ENCODE assay signal across 7 mouse cellular contexts in the genomic region with DNA sequence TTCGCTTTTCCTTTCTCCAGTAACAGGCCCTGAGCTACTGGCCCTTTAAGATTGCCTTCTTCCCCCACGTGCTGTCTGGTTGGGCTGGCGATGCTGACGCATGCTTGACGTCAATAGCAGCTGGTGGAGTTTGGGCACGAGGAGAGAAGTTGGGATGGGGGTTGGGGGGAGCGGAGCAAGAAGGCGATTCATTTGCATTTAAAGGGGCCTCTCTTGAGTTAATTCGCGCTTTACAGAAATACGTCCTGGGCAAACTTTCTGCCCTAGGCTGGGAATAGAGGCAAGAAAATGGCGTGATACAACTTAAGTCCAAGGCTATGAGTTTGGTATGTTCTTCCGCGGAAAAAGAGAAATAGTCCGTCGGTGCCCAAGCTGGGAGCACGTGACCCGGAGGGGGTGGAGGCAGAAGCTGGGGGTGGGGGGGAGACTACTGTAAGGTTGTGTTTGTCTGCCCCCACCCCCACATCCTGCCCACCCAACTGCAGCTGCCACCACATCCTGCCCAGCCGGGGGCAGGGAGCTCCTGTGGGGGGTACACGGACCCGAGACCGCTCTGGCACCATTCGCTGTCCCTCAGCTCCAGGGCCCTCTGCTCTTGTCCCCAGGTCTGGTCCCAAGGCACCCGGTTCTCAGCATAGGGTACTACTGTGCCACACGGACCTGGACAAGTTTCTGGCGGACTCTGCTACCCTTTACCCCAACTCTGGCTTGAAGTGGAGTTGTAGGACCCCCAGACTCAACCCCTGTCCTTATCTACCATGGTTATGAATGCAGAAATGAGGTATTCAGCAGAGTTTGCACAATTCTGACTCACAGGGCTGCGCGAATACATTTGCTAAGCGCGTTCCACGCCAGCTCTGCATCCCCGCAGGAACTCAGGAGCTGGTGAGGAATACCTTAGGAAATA. TPM values are rescaled to one million over a fixed set of nuclear protein-coding genes. Genes with fewer than 3 reads are reported as not detected.
A peak's percentile ranks its signal among the peaks of the same experiment; 100 is the strongest.
DNase-seq lines count a peak whose midpoint lies in the region; ATAC-seq and TF ChIP-seq lines count a peak whose summit lies in the region.

No protein-coding gene starts in this region.

- no peaks in the 10 kb centered on the region for H3K9me3 ChIP-seq in embryonic facial prominence, embryonic 12.5 days
- no peaks in the 10 kb centered on the region for H3K9me3 ChIP-seq in limb, embryonic 12.5 days
- H3K9me3 ChIP-seq in midbrain, embryonic 15.5 days, result no peaks in the 10 kb centered on the region

- peak; percentile 96 for DNase-seq in adrenal gland, postnatal 14 days
- peak; percentile 97 to 98 for DNase-seq in heart, adult 18-20 months
- DNase-seq in kidney, adult 2 months, result peak; percentile 98
- peak; percentile 91 to 97 for DNase-seq in spleen, adult 2 months (ENCODE audit: low read depth in 1 of 2, low spot score in 2 of 2)

- under 1% methylated on average over 32 of the region's 32 CpGs for WGBS in embryonic facial prominence, embryonic 12.5 days
- WGBS in kidney, adult 2 months, result under 1% methylated on average over 32 of the region's 32 CpGs
- WGBS in limb, embryonic 12.5 days, result under 1% methylated on average over 32 of the region's 32 CpGs
- WGBS in midbrain, embryonic 15.5 days, result under 1% methylated on average over 32 of the region's 32 CpGs
- under 1% methylated on average over 32 of the region's 32 CpGs for WGBS in spleen, adult 2 months

- H3K4me2 ChIP-seq in embryonic facial prominence, embryonic 12.5 days (replicated peaks), result peak overlapping the region; percentile 90
- H3K4me2 ChIP-seq in limb, embryonic 12.5 days, result peak overlapping the region; percentile 94
- H3K4me2 ChIP-seq in midbrain, embryonic 15.5 days, result peak overlapping the region; percentile 88

- no peaks in the 10 kb centered on the region for H3K36me3 ChIP-seq in embryonic facial prominence, embryonic 12.5 days
- H3K36me3 ChIP-seq in kidney, adult 2 months (ENCODE audit: control insufficient read depth, insufficient read depth, low read length), result no peaks in the 10 kb centered on the region
- H3K36me3 ChIP-seq in limb, embryonic 12.5 days, result no peaks in the 10 kb centered on the region
- no peaks in the 10 kb centered on the region for H3K36me3 ChIP-seq in midbrain, embryonic 15.5 days (replicated peaks)
- H3K36me3 ChIP-seq in spleen, adult 2 months (ENCODE audit: control insufficient read depth, insufficient read depth, low read length), result no peaks in the 10 kb centered on the region

- peaks cover 4% of the 10 kb centered on the region for H3K27me3 ChIP-seq in embryonic facial prominence, embryonic 12.5 days
- no peaks in the 10 kb centered on the region for H3K27me3 ChIP-seq in kidney, adult 2 months (replicated peaks; ENCODE audit: control insufficient read depth, insufficient read depth, low read length)
- no peaks in the 10 kb centered on the region for H3K27me3 ChIP-seq in limb, embryonic 12.5 days
- peaks cover 18% of the 10 kb centered on the region for H3K27me3 ChIP-seq in midbrain, embryonic 15.5 days (replicated peaks)
- no peaks in the 10 kb centered on the region for H3K27me3 ChIP-seq in spleen, adult 2 months (ENCODE audit: control insufficient read depth, insufficient read depth, low read length)

- 0 out of 2 replicates have a peak, but pooled peaks have one; percentile 45 for ATAC-seq in embryonic facial prominence, embryonic 12.5 days (ENCODE audit: insufficient number of reproducible peaks, insufficient read depth, low FRiP score, low TSS enrichment)
- ATAC-seq in limb, embryonic 12.5 days (ENCODE audit: insufficient number of reproducible peaks, insufficient read depth, low FRiP score, low TSS enrichment, low read depth), result peak; percentile 44; the same call in 1 of the 2 replicates
- peak; percentile 75 for ATAC-seq in midbrain, embryonic 15.5 days (replicated peaks)

- H3K4me1 ChIP-seq in embryonic facial prominence, embryonic 12.5 days, result peaks cover 30% of the 10 kb centered on the region
- H3K4me1 ChIP-seq in kidney, adult 2 months (ENCODE audit: control insufficient read depth, insufficient read depth, low read length), result peaks cover 26% of the 10 kb centered on the region
- peaks cover 42% of the 10 kb centered on the region for H3K4me1 ChIP-seq in limb, embryonic 12.5 days (replicated peaks)
- H3K4me1 ChIP-seq in midbrain, embryonic 15.5 days, result peaks cover 33% of the 10 kb centered on the region
- peaks cover 23% of the 10 kb centered on the region; the same call in 1 of the 2 replicates for H3K4me1 ChIP-seq in spleen, adult 2 months (ENCODE audit: control insufficient read depth, insufficient read depth, insufficient read length)

- peak overlapping the region; percentile 93 for H3K27ac ChIP-seq in embryonic facial prominence, embryonic 12.5 days
- H3K27ac ChIP-seq in kidney, adult 2 months (ENCODE audit: insufficient read depth, low read depth, low read length), result peak overlapping the region; percentile 99
- H3K27ac ChIP-seq in limb, embryonic 12.5 days, result peak overlapping the region; percentile 98
- peak overlapping the region; percentile 72 for H3K27ac ChIP-seq in midbrain, embryonic 15.5 days
- H3K27ac ChIP-seq in spleen, adult 2 months (ENCODE audit: insufficient read depth, low read length), result peak overlapping the region; percentile 99

- no peak for TF ChIP-seq CTCF in kidney, adult 2 months (conservative IDR thresholded peaks at IDR 0.05; ENCODE audit: insufficient read depth, insufficient read length, low read depth, low read length)
- no peak for TF ChIP-seq CTCF in spleen, adult 2 months (IDR thresholded peaks at IDR 0.05; ENCODE audit: extremely low read depth, insufficient read depth, insufficient read length, insufficient replicate concordance)

- peak overlapping the region; percentile 54 for H3K4me3 ChIP-seq in embryonic facial prominence, embryonic 12.5 days
- H3K4me3 ChIP-seq in kidney, adult 2 months (ENCODE audit: insufficient read depth, low read depth, low read length), result peak overlapping the region; percentile 65
- H3K4me3 ChIP-seq in limb, embryonic 12.5 days (replicated peaks), result peak overlapping the region; percentile 61
- H3K4me3 ChIP-seq in midbrain, embryonic 15.5 days, result peak overlapping the region; percentile 43
- H3K4me3 ChIP-seq in spleen, adult 2 months (ENCODE audit: extremely low read depth, insufficient read depth, insufficient read length), result peak overlapping the region; percentile 63

- peak overlapping the region; percentile 71 for H3K9ac ChIP-seq in embryonic facial prominence, embryonic 12.5 days
- H3K9ac ChIP-seq in limb, embryonic 12.5 days (replicated peaks), result peak overlapping the region; percentile 67
- peak overlapping the region; percentile 36 for H3K9ac ChIP-seq in midbrain, embryonic 15.5 days

- peak; percentile 14 for TF ChIP-seq POLR2A in kidney, adult 2 months (IDR thresholded peaks at IDR 0.05; ENCODE audit: low read depth, low read length)
- peak; percentile 94 for TF ChIP-seq POLR2A in spleen, adult 2 months (IDR thresholded peaks at IDR 0.05; ENCODE audit: low read depth, low read length)

RNA-seq across cellular contexts. Expression of a gene that starts 3.6 kb away (rescaled TPM):
- 92.9 and 98.4 TPM in 2 replicates for total RNA-seq in adrenal gland, postnatal 14 days (2021)
- 16.9 and 17.7 TPM in 2 replicates for polyA plus RNA-seq in embryonic facial prominence, embryonic 12.5 days (2016; fragmentation: Nextera tagmentation; extraction: Ambion mirVana)
- total RNA-seq in heart, adult 18-20 months (2021), result 100 to 1,000 TPM; 120 TPM
- 41.8 and 42.7 TPM in 2 replicates for polyA plus RNA-seq in kidney, adult 2 months (2012; rRNA removed)
- 12.1 and 14.3 TPM in 2 replicates for polyA plus RNA-seq in limb, embryonic 12.5 days (2016; fragmentation: Nextera tagmentation; extraction: Ambion mirVana)
- polyA plus RNA-seq in midbrain, embryonic 15.5 days (2015; fragmentation: Nextera tagmentation; extraction: Ambion mirVana), result 23.2 and 25.3 TPM in 2 replicates
- polyA plus RNA-seq in spleen, adult 2 months (2012; rRNA removed), result 119 and 142 TPM in 2 replicates

RNA-seq across cellular contexts. Expression of a gene that starts 56.8 kb away (rescaled TPM):
- 7.3 and 8.0 TPM in 2 replicates for total RNA-seq in adrenal gland, postnatal 14 days (2021)
- 24.4 and 25.8 TPM in 2 replicates for polyA plus RNA-seq in embryonic facial prominence, embryonic 12.5 days (2016; fragmentation: Nextera tagmentation; extraction: Ambion mirVana)
- total RNA-seq in heart, adult 18-20 months (2021), result under 1 TPM; 0.39 to 0.69 TPM
- 0.81 and 0.83 TPM in 2 replicates for polyA plus RNA-seq in kidney, adult 2 months (2012; rRNA removed)
- polyA plus RNA-seq in limb, embryonic 12.5 days (2016; fragmentation: Nextera tagmentation; extraction: Ambion mirVana), result 24.3 and 25.6 TPM in 2 replicates
- 2.7 and 3.0 TPM in 2 replicates for polyA plus RNA-seq in midbrain, embryonic 15.5 days (2015; fragmentation: Nextera tagmentation; extraction: Ambion mirVana)
- polyA plus RNA-seq in spleen, adult 2 months (2012; rRNA removed), result 4.3 and 5.0 TPM in 2 replicates

Comparison
In these comparisons a context has a peak if more than half of its experiments do, and no peak if none do; other contexts are left out.
1. Peak in every context shown above with its lines: DNase-seq, ATAC-seq, H3K4me3 ChIP-seq and H3K27ac ChIP-seq.